Mouse (Mus musculus) thymus, postnatal 4 days (tissue): ENCODE data around the gene Lamtor5.

ENCODE experiments used
- DNase-seq: peaks from one replicate; pipeline ENCODE4 v3.0.0; 2021

Gene Lamtor5

GRCm38 (mm10) chr3:107278479-107279269, at the start of gene Lamtor5:
Gene Lamtor5 (plus strand): TSS chr3:107278858.
- peak; percentile 92 for DNase-seq

GRCm38 (mm10) chr3:107229221-107229620, 49.4 kb upstream of the Lamtor5 start:
- no peak for DNase-seq

GRCm38 (mm10) chr3:107229822-107230221, 48.8 kb upstream of the Lamtor5 start:
- no peak for DNase-seq

- DNase-seq, result no peak
Observed at GRCm38 (mm10) chr3:107230527-107230926, 48.1 kb upstream of the Lamtor5 start, which contains the start of gene A630076J17Rik. Gene A630076J17Rik (plus strand): TSS chr3:107230614.

GRCm38 (mm10) chr3:107231202-107231601, 47.5 kb upstream of the Lamtor5 start:
- no peak for DNase-seq

GRCm38 (mm10) chr3:107233351-107233813, 45.3 kb upstream of the Lamtor5 start:
- peak; percentile 89 for DNase-seq

- no peak for DNase-seq
Observed at GRCm38 (mm10) chr3:107233945-107234344, 44.7 kb upstream of the Lamtor5 start.

- DNase-seq, result no peak
Observed at GRCm38 (mm10) chr3:107238051-107238450, 40.6 kb upstream of the Lamtor5 start.

GRCm38 (mm10) chr3:107238471-107238980, 40.1 kb upstream of the Lamtor5 start:
- DNase-seq, result no peak

GRCm38 (mm10) chr3:107239607-107240006, 39.1 kb upstream of the Lamtor5 start, which contains the start of gene Prok1:
Gene Prok1 (minus strand): TSS chr3:107239707.
- no peak for DNase-seq

GRCm38 (mm10) chr3:107241389-107242094, 37.1 kb upstream of the Lamtor5 start:
- DNase-seq, result no peak

- no peak for DNase-seq
Observed at GRCm38 (mm10) chr3:107246876-107247275, 31.8 kb upstream of the Lamtor5 start.

GRCm38 (mm10) chr3:107249042-107249441, 29.6 kb upstream of the Lamtor5 start:
- no peak for DNase-seq

GRCm38 (mm10) chr3:107250320-107250719, 28.3 kb upstream of the Lamtor5 start:
- DNase-seq, result no peak

- DNase-seq, result no peak
Observed at GRCm38 (mm10) chr3:107252035-107252434, 26.6 kb upstream of the Lamtor5 start.

GRCm38 (mm10) chr3:107253925-107254324, 24.7 kb upstream of the Lamtor5 start:
- no peak for DNase-seq

GRCm38 (mm10) chr3:107255992-107256391, 22.7 kb upstream of the Lamtor5 start:
- no peak for DNase-seq

- DNase-seq, result no peak
Observed at GRCm38 (mm10) chr3:107256724-107257123, 21.9 kb upstream of the Lamtor5 start.

GRCm38 (mm10) chr3:107257924-107258323, 20.7 kb upstream of the Lamtor5 start:
- no peak for DNase-seq

- peak; percentile 60 for DNase-seq
Observed at GRCm38 (mm10) chr3:107260956-107261850, 17.5 kb upstream of the Lamtor5 start.

- DNase-seq, result no peak
Observed at GRCm38 (mm10) chr3:107261851-107262165, 16.9 kb upstream of the Lamtor5 start.

- no peak for DNase-seq
Observed at GRCm38 (mm10) chr3:107266814-107267345, 11.8 kb upstream of the Lamtor5 start.
